In the genomic region with DNA sequence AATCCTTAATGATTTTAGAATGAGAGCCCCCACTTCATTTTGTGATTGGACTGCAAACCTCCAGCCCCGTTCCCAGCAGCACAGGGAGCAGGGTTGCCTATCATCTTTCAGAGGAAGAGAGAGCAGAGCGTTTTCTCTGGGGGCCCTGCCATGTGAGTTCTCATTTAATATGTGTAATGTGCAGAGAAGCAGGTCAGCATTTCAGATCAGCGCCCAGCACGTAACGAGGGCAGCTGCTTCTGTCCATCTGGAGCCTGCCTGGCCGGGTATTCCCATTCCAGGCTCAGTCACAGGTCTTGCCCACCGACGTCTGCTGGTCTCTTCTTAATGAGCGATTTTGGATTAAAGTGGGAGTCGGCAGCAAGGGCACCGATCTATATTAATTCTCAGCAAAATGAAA, we compare ENCODE assay signal across 28 mouse cellular contexts. TPM values are rescaled to one million over a fixed set of nuclear protein-coding genes. Genes with fewer than 3 reads are reported as not detected.
DNase-seq lines count a peak whose midpoint lies in the region; ATAC-seq lines count a peak whose summit lies in the region.
"Had no signal": no experiment of that assay in that cellular context is flagged by ENCODE, and none has a peak within 500 bp of the region (broad histone marks: within the 10 kb centered on the region; RNA-seq: fewer than 3 reads in every experiment).

No protein-coding gene starts in this region.

- H3K36me3 ChIP-seq in midbrain, embryonic 13.5 days = no peaks in the 10 kb centered on the region
- H3K36me3 ChIP-seq in midbrain, embryonic 16.5 days (ENCODE audit: control insufficient read depth, insufficient read depth, low read length) = no peaks in the 10 kb centered on the region
- H3K36me3 ChIP-seq: G1E; limb, embryonic 13.5 days; stomach, embryonic 15.5 days had no signal

- H3K4me2 ChIP-seq in midbrain, embryonic 13.5 days (replicated peaks) = no peak overlapping the region
- H3K4me2 ChIP-seq in midbrain, embryonic 16.5 days (ENCODE audit: low read length) = no peak overlapping the region
- H3K4me2 ChIP-seq: heart, embryonic 11.5 days; limb, embryonic 13.5 days; stomach, embryonic 15.5 days had no signal

- H3K4me3 ChIP-seq in midbrain, embryonic 13.5 days (replicated peaks) = no peak overlapping the region
- H3K4me3 ChIP-seq in midbrain, embryonic 16.5 days (ENCODE audit: low read depth, low read length) = no peak overlapping the region
- H3K4me3 ChIP-seq: erythroblast, embryonic 14.5 days; limb, embryonic 13.5 days; myocyte; stomach, embryonic 15.5 days had no signal

- ATAC-seq in midbrain, embryonic 13.5 days = no peak
- ATAC-seq in midbrain, embryonic 16.5 days = no peak
- no peak for ATAC-seq in monocyte, adult 5-6 weeks (replicated peaks; ENCODE audit: insufficient number of reproducible peaks, low FRiP score, low TSS enrichment, poor library complexity, severe bottlenecking)
- ATAC-seq: CD4-positive, CD25-positive, alpha-beta regulatory T cell, adult 4 months; inflammation-experienced regulatory T-cells, adult 6 months had no signal

- 47% methylated on average over 11 of the region's 11 CpGs for WGBS in midbrain, embryonic 13.5 days
- 40% methylated on average over 11 of the region's 11 CpGs for WGBS in midbrain, embryonic 16.5 days

- no peak overlapping the region for H3K9ac ChIP-seq in midbrain, embryonic 13.5 days (replicated peaks)
- H3K9ac ChIP-seq in midbrain, embryonic 16.5 days (ENCODE audit: low read depth, low read length) = no peak overlapping the region
- H3K9ac ChIP-seq: limb, embryonic 13.5 days; liver, embryonic 14.5 days; stomach, embryonic 15.5 days had no signal

- peak overlapping the region; percentile 5; the same call in 1 of the 2 replicates for H3K27ac ChIP-seq in midbrain, embryonic 13.5 days
- H3K27ac ChIP-seq in midbrain, embryonic 16.5 days (ENCODE audit: low read length) = no peak overlapping the region
- H3K27ac ChIP-seq: limb, embryonic 13.5 days; liver, embryonic 14.5 days; stomach, embryonic 15.5 days had no signal

- peak; percentile 10 for DNase-seq in cerebellum, adult 11-12 months
- no peak for DNase-seq in cerebellum, adult 9-10 months
- peak; percentile 42 for DNase-seq in gastrocnemius, adult 18-20 months (ENCODE audit: low spot score)
- DNase-seq in gastrocnemius, postnatal 36 days = no peak
- DNase-seq in adrenal gland, adult 18-20 months (ENCODE audit: low spot score in 2 of 2) = no peak
- DNase-seq: gastrocnemius, postnatal 14 days; heart, postnatal 14 days; kidney, adult 8-10 months; kidney, postnatal 25 days; layer of hippocampus, adult 9-11 months; right cerebral cortex, adult 18-20 months; spleen, adult 18-20 months; thymus, adult 2 months had no signal

- intact Hi-C loops in gastrocnemius, postnatal 36 days (cut with DNase I) = no loop called here

- no peaks in the 10 kb centered on the region for H3K9me3 ChIP-seq in midbrain, embryonic 13.5 days
- no peaks in the 10 kb centered on the region for H3K9me3 ChIP-seq in midbrain, embryonic 16.5 days (replicated peaks; ENCODE audit: control insufficient read depth, low read length, poor library complexity, severe bottlenecking)
- H3K9me3 ChIP-seq: G1E; limb, embryonic 13.5 days; stomach, embryonic 15.5 days had no signal

- peaks cover 6% of the 10 kb centered on the region; the same call in 1 of the 2 replicates for H3K27me3 ChIP-seq in midbrain, embryonic 13.5 days
- H3K27me3 ChIP-seq in midbrain, embryonic 16.5 days (ENCODE audit: control insufficient read depth, insufficient read depth, low read depth, low read length) = no peaks in the 10 kb centered on the region
- H3K27me3 ChIP-seq: stomach, embryonic 15.5 days had no signal

- H3K4me1 ChIP-seq in midbrain, embryonic 13.5 days (replicated peaks) = peaks cover 11% of the 10 kb centered on the region
- no peaks in the 10 kb centered on the region for H3K4me1 ChIP-seq in midbrain, embryonic 16.5 days (ENCODE audit: control insufficient read depth, insufficient read depth, low read length)
- H3K4me1 ChIP-seq: limb, embryonic 13.5 days; stomach, embryonic 15.5 days had no signal

RNA-seq across cellular contexts. Expression of gene Bhlhe23, which starts 11.7 kb away (rescaled TPM):
- not detected for total RNA-seq in gastrocnemius, adult 18-20 months (2021)
- not detected for total RNA-seq in gastrocnemius, postnatal 36 days (2021)
- polyA plus RNA-seq in midbrain, embryonic 13.5 days (2015; fragmentation: Nextera tagmentation; extraction: Ambion mirVana) = 18.7 and 25.0 TPM in 2 replicates
- polyA plus RNA-seq in midbrain, embryonic 16.5 days (2015; fragmentation: Nextera tagmentation; extraction: Ambion mirVana) = 10.1 and 10.4 TPM in 2 replicates
- total RNA-seq in monocyte, adult 5-6 weeks (2017) = not detected in 3 replicates
- not detected for total RNA-seq in adrenal gland, adult 18-20 months (2021)
- total RNA-seq: adrenal gland, postnatal 4 days; gastrocnemius, postnatal 14 days; heart, postnatal 14 days; megakaryocyte progenitor cell, adult 5-6 weeks had no signal
- polyA plus RNA-seq: CD4-positive, CD25-positive, alpha-beta regulatory T cell, adult 4 months; erythroblast, embryonic 14.5 days; G1E; heart, embryonic 11.5 days; inflammation-experienced regulatory T-cells, adult 6 months; liver, embryonic 14.5 days; lung, embryonic 16.5 days; myocyte had no signal

RNA-seq across cellular contexts. Expression of gene Slc17a9, which starts 39.9 kb away (rescaled TPM):
- total RNA-seq in gastrocnemius, adult 18-20 months (2021) = not detected
- under 1 TPM in 1 of 2 experiments, not detected in 1; 0.33 TPM for total RNA-seq in gastrocnemius, postnatal 36 days (2021)
- polyA plus RNA-seq in midbrain, embryonic 13.5 days (2015; fragmentation: Nextera tagmentation; extraction: Ambion mirVana) = 0.27 and 0.61 TPM in 2 replicates
- polyA plus RNA-seq in midbrain, embryonic 16.5 days (2015; fragmentation: Nextera tagmentation; extraction: Ambion mirVana) = 0.11 and 0.24 TPM in 2 replicates
- total RNA-seq in monocyte, adult 5-6 weeks (2017) = 1.8 to 5.2 TPM (median 1.9 TPM) in 3 replicates
- 1 to 10 TPM; 1.5 TPM for total RNA-seq in adrenal gland, adult 18-20 months (2021)

RNA-seq across cellular contexts. Expression of gene Gid8, which starts 55.1 kb away (rescaled TPM):
- 10 to 100 TPM; 31.7 to 36.7 TPM for total RNA-seq in gastrocnemius, adult 18-20 months (2021)
- 10 to 100 TPM; 32.1 to 33.8 TPM for total RNA-seq in gastrocnemius, postnatal 36 days (2021)
- 56.3 and 61.1 TPM in 2 replicates for polyA plus RNA-seq in midbrain, embryonic 13.5 days (2015; fragmentation: Nextera tagmentation; extraction: Ambion mirVana)
- 55.1 and 57.1 TPM in 2 replicates for polyA plus RNA-seq in midbrain, embryonic 16.5 days (2015; fragmentation: Nextera tagmentation; extraction: Ambion mirVana)
- 46.5 to 53.9 TPM (median 52.1 TPM) in 3 replicates for total RNA-seq in monocyte, adult 5-6 weeks (2017)
- 10 to 100 TPM; 50.0 to 60.2 TPM for total RNA-seq in adrenal gland, adult 18-20 months (2021)

RNA-seq across cellular contexts. Expression of gene Dido1, which starts 55.2 kb away (rescaled TPM):
- 10 to 100 TPM; 15.3 to 19.4 TPM for total RNA-seq in gastrocnemius, adult 18-20 months (2021)
- 10 to 100 TPM; 14.3 to 17.5 TPM for total RNA-seq in gastrocnemius, postnatal 36 days (2021)
- polyA plus RNA-seq in midbrain, embryonic 13.5 days (2015; fragmentation: Nextera tagmentation; extraction: Ambion mirVana) = 33.9 and 36.3 TPM in 2 replicates
- polyA plus RNA-seq in midbrain, embryonic 16.5 days (2015; fragmentation: Nextera tagmentation; extraction: Ambion mirVana) = 23.9 and 26.8 TPM in 2 replicates
- 58.9 to 107 TPM (median 65.1 TPM) in 3 replicates for total RNA-seq in monocyte, adult 5-6 weeks (2017)
- total RNA-seq in adrenal gland, adult 18-20 months (2021) = 10 to 100 TPM; 36.7 to 38.3 TPM

Comparison
In these comparisons a context has a peak if more than half of its experiments do, and no peak if none do; other contexts are left out.
1. DNase-seq: peak in cerebellum, adult 11-12 months (single experiment) and gastrocnemius, adult 18-20 months (single experiment); none in cerebellum, adult 9-10 months (single experiment), gastrocnemius, postnatal 36 days (0 of 2) and adrenal gland, adult 18-20 months (0 of 2).